Comparison of ENCODE assay signal across 12 mouse cellular contexts in the genomic region with DNA sequence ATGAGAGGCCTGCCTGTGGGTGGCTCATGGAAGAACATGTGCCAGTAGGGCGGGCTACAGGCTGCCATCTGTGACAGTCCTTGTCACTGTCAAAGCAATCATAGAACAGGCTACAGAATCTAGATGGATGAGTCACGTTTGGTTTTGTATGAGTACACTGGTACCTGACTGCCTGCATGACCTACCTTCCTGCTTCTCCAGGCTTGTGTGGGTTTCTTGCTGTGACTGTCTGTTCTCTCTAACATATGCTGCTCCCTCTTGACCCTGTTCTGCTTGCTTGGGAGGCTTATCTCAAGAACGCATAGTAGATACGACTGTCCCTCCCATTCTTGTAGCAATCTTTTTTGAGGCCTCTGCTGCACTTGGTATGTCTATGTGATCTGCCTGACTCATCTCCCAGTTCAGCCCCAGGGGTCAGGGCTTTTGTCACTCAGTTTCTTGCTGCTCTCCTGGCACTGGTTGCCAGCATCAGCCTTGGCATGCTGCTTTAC. TPM values are rescaled to one million over a fixed set of nuclear protein-coding genes. Genes with fewer than 3 reads are reported as not detected.
DNase-seq lines count a peak whose midpoint lies in the region; ATAC-seq lines count a peak whose summit lies in the region.
"Had no signal": no experiment of that assay in that cellular context is flagged by ENCODE, and none has a peak within 500 bp of the region (broad histone marks: within the 10 kb centered on the region; RNA-seq: fewer than 3 reads in every experiment).

No protein-coding gene starts in this region.

- 79% methylated on average over 4 of the region's 4 CpGs for WGBS in intestine, embryonic 16.5 days

- H3K4me1 ChIP-seq in intestine, embryonic 16.5 days (ENCODE audit: control insufficient read depth, insufficient read depth, low read length) = peaks cover 8% of the 10 kb centered on the region
- H3K4me1 ChIP-seq: limb, embryonic 12.5 days had no signal

- H3K27ac ChIP-seq in intestine, embryonic 16.5 days (ENCODE audit: low read length) = no peak overlapping the region
- H3K27ac ChIP-seq: forebrain, embryonic 15.5 days; limb, embryonic 12.5 days had no signal

- H3K36me3 ChIP-seq in intestine, embryonic 16.5 days (ENCODE audit: control insufficient read depth, insufficient read depth, low read length) = no peaks in the 10 kb centered on the region
- H3K36me3 ChIP-seq: forebrain, embryonic 15.5 days; limb, embryonic 12.5 days had no signal

- H3K9ac ChIP-seq in intestine, embryonic 16.5 days (ENCODE audit: low read depth, low read length) = no peak overlapping the region
- H3K9ac ChIP-seq: forebrain, embryonic 15.5 days; limb, embryonic 12.5 days had no signal

- ATAC-seq in megakaryocyte progenitor cell, adult 5-6 weeks (replicated peaks; ENCODE audit: poor library complexity) = peak; percentile 31; the same call in 1 of the 2 replicates
- no peak for ATAC-seq in megakaryocyte, adult 5-6 weeks (ENCODE audit: poor library complexity, severe bottlenecking)
- no peak for ATAC-seq in intestine, embryonic 16.5 days
- ATAC-seq: forebrain, embryonic 15.5 days had no signal

- peak; percentile 45 for DNase-seq in left cerebral cortex, adult 11 months (ENCODE audit: low spot score)
- DNase-seq in left cerebral cortex, postnatal 4 days = no peak
- DNase-seq in adrenal gland, adult 8-10 months = peak; percentile 80
- peak; percentile 72 to 91 for DNase-seq in layer of hippocampus, adult 18-20 months (ENCODE audit: low spot score in 2 of 2)
- DNase-seq in lung, postnatal 25 days (ENCODE audit: low spot score) = no peak
- DNase-seq: kidney, postnatal 36 days; lung, postnatal 36 days had no signal

- no peak overlapping the region for H3K4me3 ChIP-seq in intestine, embryonic 16.5 days (ENCODE audit: low read length)
- H3K4me3 ChIP-seq: forebrain, embryonic 15.5 days; limb, embryonic 12.5 days had no signal

- intact Hi-C loops in left cerebral cortex, postnatal 4 days (cut with DNase I) = no loop called here

- no peaks in the 10 kb centered on the region for H3K27me3 ChIP-seq in intestine, embryonic 16.5 days (replicated peaks; ENCODE audit: control insufficient read depth, insufficient read depth, low read length)
- H3K27me3 ChIP-seq: forebrain, embryonic 15.5 days; limb, embryonic 12.5 days had no signal

- H3K4me2 ChIP-seq in intestine, embryonic 16.5 days (ENCODE audit: low read depth, low read length) = no peak overlapping the region
- H3K4me2 ChIP-seq: forebrain, embryonic 15.5 days; limb, embryonic 12.5 days had no signal

- no peaks in the 10 kb centered on the region for H3K9me3 ChIP-seq in intestine, embryonic 16.5 days (ENCODE audit: control insufficient read depth, low read length)
- H3K9me3 ChIP-seq: forebrain, embryonic 15.5 days; limb, embryonic 12.5 days had no signal

RNA-seq across cellular contexts. Expression of gene Mprip, which starts 56.7 kb away (rescaled TPM):
- 100 to 1,000 TPM; 270 to 281 TPM for total RNA-seq in left cerebral cortex, postnatal 4 days (2021)
- 100 to 1,000 TPM; 180 to 290 (median 232) TPM for total RNA-seq in adrenal gland, adult 8-10 months (2022)
- 100 to 1,000 TPM; 283 to 287 TPM for total RNA-seq in layer of hippocampus, adult 18-20 months (2021)
- 32.2 and 36.8 TPM in 2 replicates for total RNA-seq in megakaryocyte progenitor cell, adult 5-6 weeks (2015)
- total RNA-seq in megakaryocyte progenitor cell, adult 5-6 weeks (2017) = 69.9 and 72.6 TPM in 2 replicates
- 23.7 and 26.2 TPM in 2 replicates for total RNA-seq in megakaryocyte, adult 5-6 weeks (2015)
- 58.6 and 61.8 TPM in 2 replicates for total RNA-seq in megakaryocyte, adult 5-6 weeks (2017)
- 23.9 and 25.2 TPM in 2 replicates for polyA plus RNA-seq in intestine, embryonic 16.5 days (2015; fragmentation: Nextera tagmentation; extraction: Ambion mirVana)

Comparison
In these comparisons a context has a peak if more than half of its experiments do, and no peak if none do; other contexts are left out.
1. DNase-seq: peak in left cerebral cortex, adult 11 months (single experiment), adrenal gland, adult 8-10 months (single experiment) and layer of hippocampus, adult 18-20 months (2 of 2); none in left cerebral cortex, postnatal 4 days (single experiment) and lung, postnatal 25 days (single experiment).